Mouse (Mus musculus) erythroblast, embryonic 14.5 days (primary cell): ENCODE data around the gene Cntd1.

Source experiments
- GATA1 ChIP-seq: IDR thresholded peaks from 2 replicates; pipeline ENCODE4 v1.6.1; 2012; ENCODE audit warnings: low read length, inconsistent platforms, mixed read lengths
- TAL1 ChIP-seq: IDR thresholded peaks from 3 replicates; pipeline ENCODE4 v1.6.1; 2012; ENCODE audit warnings: low read length, inconsistent platforms, mixed read lengths

- no peak for TF ChIP-seq TAL1
- no peak for TF ChIP-seq GATA1
These were observed 46.0 kb downstream of the Cntd1 start, which contains the start of gene Aoc2 for GRCm38 (mm10) chr11:101324763-101325162.
